Mouse (Mus musculus) thymus, adult 2 months (tissue): ENCODE results near the gene Tk2. TPM values are rescaled to one million over a fixed set of nuclear protein-coding genes. Genes with fewer than 3 reads are reported as not detected.
A peak's percentile ranks its signal among the peaks of the same experiment; 100 is the strongest.

ENCODE experiments used
- DNase-seq: peaks from one replicate; pipeline ENCODE4 v3.0.0; 2021
- H3K27ac ChIP-seq: fragments of 200-500 bp; 2 replicates; pipeline ENCODE4 v1.5.1; 2012; ENCODE audit warnings: low read length, control low read depth; ENCODE audit not compliant: control insufficient read depth, insufficient read depth
- H3K27me3 ChIP-seq: fragments of 200-500 bp; 2 replicates; pipeline ENCODE4 v1.6.1; 2012; ENCODE audit warnings: mild to moderate bottlenecking, low read length, moderate library complexity, mixed read lengths; ENCODE audit not compliant: control insufficient read depth, insufficient read depth
- H3K36me3 ChIP-seq: fragments of 200-500 bp; 2 replicates; pipeline ENCODE4 v1.6.1; 2012; ENCODE audit warnings: mild to moderate bottlenecking, low read length, moderate library complexity; ENCODE audit not compliant: control insufficient read depth, insufficient read depth
- H3K4me1 ChIP-seq: fragments of 200-500 bp; replicated peaks from 2 replicates; pipeline ENCODE4 v1.6.1; 2012; ENCODE audit warnings: low read length; ENCODE audit not compliant: control insufficient read depth, insufficient read depth
- H3K4me3 ChIP-seq: fragments of 200-500 bp; 2 replicates; pipeline ENCODE4 v1.5.1; 2012; ENCODE audit warnings: mild to moderate bottlenecking, low read length, control low read depth, moderate library complexity; ENCODE audit not compliant: control insufficient read depth, insufficient read depth
- CTCF ChIP-seq: fragments of 200-500 bp; IDR thresholded peaks from 2 replicates; pipeline ENCODE4 v1.5.1; 2012; ENCODE audit warnings: mild to moderate bottlenecking, control low read depth, low read length, moderate library complexity, borderline replicate concordance; ENCODE audit not compliant: control insufficient read depth, poor library complexity, insufficient read depth; ENCODE audit errors: extremely low read depth
- POLR2A ChIP-seq: fragments of 200-500 bp; IDR thresholded peaks from 2 replicates; pipeline ENCODE4 v1.6.1; 2012; ENCODE audit warnings: mild to moderate bottlenecking, low read length, control low read depth, moderate library complexity; ENCODE audit not compliant: control insufficient read depth, poor library complexity, insufficient read depth; ENCODE audit errors: extremely low read depth
- WGBS: fragments of 180-500 bp; shearing (Covaris S2); methylation state at CpG from one replicate; pipeline ENCODE4 v1.1.7; 2018; 5-methylcytosine and 5-hydroxymethylcytosine counted together
- polyA plus RNA-seq: library from polyadenylated mRNA; depleted of rRNA; stranded (reverse); fragments of >200 nt; gene quantifications from 2 replicates; pipeline ENCODE4 v1.2.3, GENCODE M21; 2012

Gene Tk2
- polyA plus RNA-seq, 1 experiment = 30.6 TPM

DNA sequence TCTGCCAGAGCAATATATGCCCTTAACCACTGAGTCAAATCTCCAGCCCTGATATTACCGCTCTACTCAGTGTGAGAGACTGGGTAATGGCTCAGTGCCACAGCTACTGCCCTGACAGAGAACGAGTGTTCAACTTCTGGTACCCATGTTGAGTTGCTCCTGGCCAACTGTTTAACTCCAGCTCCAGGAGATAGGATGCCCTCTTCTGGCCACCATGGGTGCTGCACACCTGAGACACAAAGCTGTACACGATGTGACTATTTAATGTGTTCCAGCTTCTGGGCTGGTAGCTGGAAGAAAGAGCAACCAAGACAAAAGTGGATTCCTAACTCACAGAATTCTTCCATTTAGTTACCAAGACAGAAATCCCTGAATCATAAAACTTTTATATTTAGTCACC is 4.7 kb upstream of the Tk2 start:
- no peaks in the 10 kb centered on the region for H3K27me3 ChIP-seq
- peaks cover 7% of the 10 kb centered on the region for H3K4me1 ChIP-seq
- TF ChIP-seq CTCF (no peak), POLR2A (no peak)
- DNase-seq = peak; percentile 59
- 90% methylated on average over 3 of the region's 3 CpGs for WGBS
- no peak overlapping the region for H3K4me3 ChIP-seq
- H3K36me3 ChIP-seq = peaks cover 5% of the 10 kb centered on the region
- no peak overlapping the region for H3K27ac ChIP-seq

- Histone ChIP-seq H3K36me3 (no peaks in the 10 kb centered on the region), H3K4me3 (no peak overlapping the region; the same call in 1 of the 2 replicates), H3K4me1 (peaks cover 20% of the 10 kb centered on the region), H3K27me3 (no peaks in the 10 kb centered on the region), H3K27ac (no peak overlapping the region)
- WGBS = 4% methylated on average over 7 of the region's 7 CpGs
- DNase-seq = no peak
- no peak for TF ChIP-seq CTCF
- TF ChIP-seq POLR2A = no peak
Measured at GRCm38 (mm10) chr8:104251461-104251860, 3.1 kb upstream of the Tk2 start.

- WGBS = 5% methylated on average over 41 of the region's 41 CpGs
- peak; percentile 86 for DNase-seq
- Histone ChIP-seq H3K27ac (no peak within 1 kb of the TSS), H3K27me3 (no peaks in the 10 kb centered on the region), H3K4me1 (peaks cover 21% of the 10 kb centered on the region), H3K4me3 (peak within 1 kb of the TSS; percentile 56), H3K36me3 (no peaks in the 10 kb centered on the region)
- TF ChIP-seq CTCF = peak; percentile 11; the same call in 1 of the 2 replicates
- TF ChIP-seq POLR2A = peak; percentile 80
Measured at GRCm38 (mm10) chr8:104250439-104251367, 2.3 kb upstream of the Tk2 start, which contains the start of gene Cklf. TSS of gene Cklf (plus strand) at chr8:104250861.

DNA sequence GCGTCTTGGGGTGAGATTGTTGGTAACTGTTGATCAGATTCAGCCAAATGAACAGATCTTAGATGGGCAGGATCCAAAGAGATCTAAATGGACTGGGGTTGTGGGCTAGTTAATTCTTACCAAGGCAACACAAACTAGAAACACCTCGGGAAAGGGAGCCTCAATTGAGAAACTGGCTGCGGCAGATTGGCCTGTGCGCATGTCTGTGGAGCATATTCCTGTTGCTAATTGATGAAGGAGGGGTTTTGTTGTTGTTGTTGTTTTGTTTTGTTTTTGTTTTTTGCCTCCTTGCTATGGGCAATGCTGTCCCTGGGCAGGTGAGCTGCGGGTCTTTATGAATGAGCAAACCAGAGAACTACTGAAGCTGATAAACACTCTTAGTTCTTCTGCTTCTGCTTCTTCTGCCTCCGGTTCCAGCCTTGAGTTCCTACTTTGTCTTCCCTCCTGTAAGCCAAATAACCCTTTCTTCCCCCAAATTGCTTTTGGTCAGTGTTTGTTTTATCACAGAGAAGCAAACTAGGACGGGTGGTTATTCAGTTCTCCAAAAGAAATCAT is 1.2 kb upstream of the Tk2 start:
- Histone ChIP-seq H3K27me3 (no peaks in the 10 kb centered on the region), H3K4me3 (no peak overlapping the region), H3K27ac (no peak overlapping the region), H3K36me3 (no peaks in the 10 kb centered on the region), H3K4me1 (peaks cover 21% of the 10 kb centered on the region)
- WGBS = 90% methylated on average over 7 of the region's 7 CpGs
- DNase-seq = no peak
- TF ChIP-seq POLR2A = no peak
- TF ChIP-seq CTCF = no peak

GRCm38 (mm10) chr8:104247908-104248275 is 466 bp downstream of the Tk2 start:
- Histone ChIP-seq H3K27me3 (no peaks in the 10 kb centered on the region), H3K36me3 (no peaks in the 10 kb centered on the region), H3K27ac (peak overlapping the region; percentile 74), H3K4me1 (peaks cover 21% of the 10 kb centered on the region), H3K4me3 (peak overlapping the region; percentile 64)
- WGBS = 3% methylated on average over 11 of the region's 11 CpGs
- DNase-seq = no peak
- TF ChIP-seq CTCF (no peak), POLR2A (no peak)

GRCm38 (mm10) chr8:104247054-104247907 is 1.1 kb downstream of the Tk2 start:
- TF ChIP-seq POLR2A = peak; percentile 25; the same call in 1 of the 2 replicates
- TF ChIP-seq CTCF = no peak
- WGBS = 12% methylated on average over 22 of the region's 22 CpGs
- Histone ChIP-seq H3K4me3 (peak overlapping the region; percentile 64), H3K4me1 (peaks cover 21% of the 10 kb centered on the region), H3K27ac (peak overlapping the region; percentile 74), H3K27me3 (no peaks in the 10 kb centered on the region), H3K36me3 (no peaks in the 10 kb centered on the region)
- peak; percentile 51 for DNase-seq

DNA sequence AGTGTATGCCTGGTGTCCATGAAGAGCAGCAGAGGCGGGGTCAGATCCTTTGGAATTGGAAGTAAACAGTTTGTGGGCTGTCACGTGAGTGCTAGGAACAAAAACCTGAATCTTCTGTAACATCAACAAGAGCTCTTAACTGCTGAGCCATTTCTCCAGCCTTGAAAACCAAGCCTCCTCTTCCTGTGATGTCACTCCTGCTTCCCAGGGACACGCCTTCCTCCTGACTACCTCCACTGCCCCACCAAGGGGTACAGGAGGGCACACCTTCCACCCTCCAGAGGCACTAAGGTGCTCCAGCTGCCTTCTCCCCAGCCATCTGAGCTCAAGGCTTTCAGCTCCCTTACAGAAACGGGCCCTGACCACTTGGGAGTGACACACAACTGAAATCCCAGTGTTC is 1.7 kb downstream of the Tk2 start:
- TF ChIP-seq POLR2A = no peak; the same call in 1 of the 2 replicates
- no peak for TF ChIP-seq CTCF
- Histone ChIP-seq H3K27ac (peak overlapping the region; percentile 69), H3K27me3 (no peaks in the 10 kb centered on the region), H3K36me3 (no peaks in the 10 kb centered on the region), H3K4me1 (peaks cover 20% of the 10 kb centered on the region), H3K4me3 (no peak overlapping the region)
- DNase-seq = no peak
- 73% methylated on average over 4 of the region's 4 CpGs for WGBS
